Mouse (Mus musculus) heart, embryonic 14.5 days (tissue): Measurements from ENCODE around the gene Ccdc39. TPM values are rescaled to one million over a fixed set of nuclear protein-coding genes. Genes with fewer than 3 reads are reported as not detected.

Source experiments
- ATAC-seq: fragments of 200-750 bp; cut with Nextera tagmentation; 2 replicates; pipeline ENCODE4 v1.8.0; 2017; ENCODE audit warnings: low read depth, moderate TSS enrichment; ENCODE audit not compliant: insufficient number of reproducible peaks, insufficient read depth, low FRiP score
- H3K27ac ChIP-seq, 2 experiments: fragments of 200-500 bp in 1 of 2; fragments of 300-500 bp in 1 of 2; sonication (generic) in 1 of 2; replicated peaks in 1 of 2; 2 replicates each; pipeline ENCODE4 v1.5.1; 2012 to 2014; ENCODE audit warnings: low read depth in 2 of 2, low read length in 2 of 2, control low read depth in 1 of 2, mild to moderate bottlenecking in 1 of 2, mixed read lengths in 1 of 2; ENCODE audit not compliant: control insufficient read depth in 1 of 2, insufficient read depth in 1 of 2
- H3K27me3 ChIP-seq: fragments of 300-500 bp; sonication (generic); 2 replicates; pipeline ENCODE4 v1.6.1; 2014; ENCODE audit warnings: mild to moderate bottlenecking, low read length, control low read depth; ENCODE audit not compliant: control insufficient read depth, insufficient read depth
- H3K36me3 ChIP-seq: fragments of 300-500 bp; sonication (generic); 2 replicates; pipeline ENCODE4 v1.6.1; 2014; ENCODE audit warnings: mild to moderate bottlenecking, control low read depth, low read length, mixed read lengths; ENCODE audit not compliant: control insufficient read depth, insufficient read depth
- H3K4me1 ChIP-seq, 2 experiments: fragments of 200-500 bp in 1 of 2; fragments of 300-500 bp in 1 of 2; sonication (generic) in 1 of 2; 2 replicates each; pipeline ENCODE4 v1.6.1; 2012 to 2014; ENCODE audit warnings: low read length in 2 of 2, control low read depth in 1 of 2, mixed read lengths in 1 of 2; ENCODE audit not compliant: control insufficient read depth in 2 of 2, insufficient read depth in 2 of 2
- H3K4me2 ChIP-seq: fragments of 300-500 bp; sonication (generic); 2 replicates; pipeline ENCODE4 v1.6.1; 2014; ENCODE audit warnings: mild to moderate bottlenecking, low read length
- H3K4me3 ChIP-seq, 2 experiments: fragments of 200-500 bp in 1 of 2; fragments of 300-500 bp in 1 of 2; sonication (generic) in 1 of 2; 2 replicates each; pipeline ENCODE4 v1.5.1; 2012 to 2014; ENCODE audit warnings: low read length in 2 of 2, mild to moderate bottlenecking in 2 of 2, control low read depth in 1 of 2, low read depth in 1 of 2, moderate library complexity in 1 of 2; ENCODE audit not compliant: control insufficient read depth in 1 of 2, insufficient read depth in 1 of 2
- H3K9ac ChIP-seq: fragments of 300-500 bp; sonication (generic); 2 replicates; pipeline ENCODE4 v1.6.1; 2014; ENCODE audit warnings: mild to moderate bottlenecking, low read length
- H3K9me3 ChIP-seq: fragments of 300-500 bp; sonication (generic); 2 replicates; pipeline ENCODE4 v1.6.1; 2016; ENCODE audit warnings: low read length, control low read depth; ENCODE audit not compliant: control insufficient read depth
- WGBS: fragments of 180-500 bp; shearing (Covaris S2); extraction: QIAGEN DNeasy Blood & Tissue Kit; methylation state at CpG from one replicate; pipeline ENCODE4 v1.1.7; 2014; 5-methylcytosine and 5-hydroxymethylcytosine counted together
- polyA plus RNA-seq: library from polyadenylated mRNA; unstranded; fragments of >200 nt; fragmentation: Nextera tagmentation; extraction: Ambion mirVana; gene quantifications from 2 replicates; pipeline ENCODE4 v1.2.1, GENCODE M21; 2014

Ccdc39 gene
- polyA plus RNA-seq = 0.96 and 1.2 TPM in 2 replicates

- H3K36me3 ChIP-seq = no peaks in the 10 kb centered on the region
- peaks cover 0 to 3% of the 10 kb centered on the region in 2 experiments; a peak in 2 of 4 replicates for H3K4me1 ChIP-seq
- H3K9me3 ChIP-seq = no peaks in the 10 kb centered on the region
- peak; percentile 78; the same call in 1 of the 2 replicates for ATAC-seq
- 5% methylated on average over 26 of the region's 26 CpGs for WGBS
- H3K27me3 ChIP-seq = no peaks in the 10 kb centered on the region
- no peak within 1 kb of the TSS for H3K27ac ChIP-seq
- H3K4me3 ChIP-seq = peak within 1 kb of the TSS; percentile 37 to 55
- H3K9ac ChIP-seq = peak within 1 kb of the TSS; percentile 73
- peak within 1 kb of the TSS; percentile 80 for H3K4me2 ChIP-seq
Measured at GRCm38 (mm10) chr3:33843801-33844632, at the start of gene Ccdc39. Gene Ccdc39 (minus strand): TSS chr3:33844310.

- Histone ChIP-seq H3K27me3 (no peaks in the 10 kb centered on the region), H3K4me3 (no peak overlapping the region), H3K27ac (no peak overlapping the region), H3K36me3 (no peaks in the 10 kb centered on the region), H3K4me1 (no peaks in the 10 kb centered on the region), H3K9me3 (no peaks in the 10 kb centered on the region), H3K9ac (no peak overlapping the region), H3K4me2 (no peak overlapping the region)
- no peak for ATAC-seq
- WGBS = 81% methylated on average over 5 of the region's 5 CpGs
Measured at GRCm38 (mm10) chr3:33893433-33893832, 49.3 kb upstream of the Ccdc39 start.

DNA sequence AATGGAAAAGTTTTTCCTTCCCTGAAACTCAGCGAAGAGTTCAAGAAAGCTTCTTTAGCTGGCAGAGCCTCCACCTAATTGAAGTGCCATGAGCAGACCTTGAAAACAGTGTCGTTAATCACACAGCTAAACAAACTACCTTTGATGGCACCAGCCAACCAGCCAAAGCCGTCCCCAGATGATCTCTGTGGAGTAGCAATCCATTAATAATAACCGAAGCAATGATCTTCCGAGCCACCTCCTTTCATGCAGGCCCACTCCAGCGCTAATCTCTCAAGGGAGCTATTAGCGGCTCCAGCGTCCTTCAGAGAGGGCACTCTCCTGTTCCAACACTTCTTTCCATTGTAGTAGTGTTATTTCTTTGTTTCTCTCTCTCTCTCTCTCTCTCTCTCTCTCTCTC lies 43.3 kb upstream of the Ccdc39 start:
- no peak overlapping the region for H3K4me2 ChIP-seq
- H3K4me1 ChIP-seq = no peaks in the 10 kb centered on the region
- no peak overlapping the region for H3K27ac ChIP-seq
- ATAC-seq = no peak
- no peaks in the 10 kb centered on the region for H3K36me3 ChIP-seq
- no peak overlapping the region for H3K9ac ChIP-seq
- H3K27me3 ChIP-seq = no peaks in the 10 kb centered on the region
- no peaks in the 10 kb centered on the region for H3K9me3 ChIP-seq
- no peak overlapping the region for H3K4me3 ChIP-seq
- WGBS = 41% methylated on average over 8 of the region's 8 CpGs

- Histone ChIP-seq H3K9me3 (no peaks in the 10 kb centered on the region), H3K9ac (no peak overlapping the region), H3K4me1 (no peaks in the 10 kb centered on the region), H3K4me3 (no peak overlapping the region), H3K36me3 (no peaks in the 10 kb centered on the region), H3K27me3 (no peaks in the 10 kb centered on the region), H3K27ac (no peak overlapping the region), H3K4me2 (no peak overlapping the region)
- ATAC-seq = no peak
- WGBS = 84% methylated on average over 6 of the region's 6 CpGs
Measured at GRCm38 (mm10) chr3:33883105-33883504, 39.0 kb upstream of the Ccdc39 start.

GRCm38 (mm10) chr3:33882695-33883094 lies 38.6 kb upstream of the Ccdc39 start:
- no peaks in the 10 kb centered on the region for H3K4me1 ChIP-seq
- no peaks in the 10 kb centered on the region for H3K9me3 ChIP-seq
- no peak overlapping the region for H3K27ac ChIP-seq
- H3K27me3 ChIP-seq = no peaks in the 10 kb centered on the region
- H3K36me3 ChIP-seq = no peaks in the 10 kb centered on the region
- no peak overlapping the region for H3K4me3 ChIP-seq
- no peak overlapping the region for H3K9ac ChIP-seq
- no peak for ATAC-seq
- WGBS = 66% methylated on average over 2 of the region's 2 CpGs
- no peak overlapping the region for H3K4me2 ChIP-seq

- Histone ChIP-seq H3K4me1 (0 out of 4 replicates have a peak, but pooled peaks cover 0 to 2% of the 10 kb centered on the region in 2 experiments), H3K36me3 (no peaks in the 10 kb centered on the region), H3K27me3 (no peaks in the 10 kb centered on the region), H3K9ac (no peak overlapping the region), H3K4me2 (no peak overlapping the region), H3K27ac (no peak overlapping the region), H3K9me3 (no peaks in the 10 kb centered on the region), H3K4me3 (no peak overlapping the region)
- WGBS = 78% methylated on average over 6 of the region's 6 CpGs
- ATAC-seq = no peak
Measured at GRCm38 (mm10) chr3:33878661-33879060, 34.6 kb upstream of the Ccdc39 start.

- Histone ChIP-seq H3K27me3 (no peaks in the 10 kb centered on the region), H3K9me3 (no peaks in the 10 kb centered on the region), H3K4me1 (0 out of 4 replicates have a peak, but pooled peaks cover 0 to 2% of the 10 kb centered on the region in 2 experiments), H3K27ac (no peak overlapping the region), H3K4me3 (no peak overlapping the region), H3K4me2 (no peak overlapping the region), H3K36me3 (no peaks in the 10 kb centered on the region), H3K9ac (no peak overlapping the region)
- WGBS = 63% methylated on average over 12 of the region's 12 CpGs
- ATAC-seq = no peak
Measured at GRCm38 (mm10) chr3:33874456-33875286, 30.6 kb upstream of the Ccdc39 start.
